Mouse (Mus musculus): Measurements from ENCODE around the gene Upk3a.

GRCm38 (mm10) chr15:84989098-84989497 is 27.8 kb upstream of the Upk3a start:
- TF ChIP-seq CTCF (IDR thresholded peaks at IDR 0.05; ENCODE audit: low read depth) (no peak), EP300 (IDR thresholded peaks at IDR 0.05; ENCODE audit: low read depth) (no peak)

All from liver, postnatal 0 days (tissue).